Mouse (Mus musculus): ENCODE data around the gene Pdss1.

Pdss1 gene

DNA sequence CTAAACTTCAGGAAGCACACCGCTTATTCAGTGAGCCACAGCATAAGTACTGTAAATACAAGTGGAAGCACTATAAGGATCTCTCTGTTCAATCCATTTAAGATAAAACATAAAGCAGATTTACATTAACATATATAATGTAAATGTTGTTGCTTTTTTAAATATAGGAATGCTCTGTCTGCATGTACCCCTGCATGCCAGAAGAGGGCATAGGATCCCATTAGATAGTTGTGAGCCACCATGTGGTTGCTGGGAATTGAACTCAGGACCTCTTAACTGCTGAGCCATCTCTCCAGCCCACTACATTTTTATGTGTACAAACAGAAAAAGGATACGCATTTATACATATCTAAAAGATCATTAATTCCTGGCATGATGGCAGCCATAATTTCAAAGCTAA lies 66.4 kb downstream of the Pdss1 start:
- DNase-seq (ENCODE audit: low spot score in 2 of 2) = no peak

DNA sequence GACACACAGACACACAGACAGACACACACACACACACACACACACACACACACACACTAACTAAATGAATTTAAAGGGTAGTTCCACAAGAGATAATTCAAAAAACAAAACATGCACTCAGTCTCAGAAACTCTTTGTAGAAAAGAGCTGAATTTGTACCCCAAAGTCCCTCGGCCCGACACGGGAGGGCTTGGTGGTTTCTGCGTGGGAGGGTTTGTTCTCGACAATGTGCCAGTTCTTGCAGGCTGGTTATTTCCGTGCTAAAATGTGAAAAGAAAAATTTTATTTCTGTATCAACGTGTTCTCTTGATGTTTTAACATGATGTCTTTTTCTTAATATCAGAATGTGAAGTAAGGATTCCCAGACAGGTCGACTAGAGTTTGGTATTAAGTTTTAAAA lies 66.9 kb downstream of the Pdss1 start:
- DNase-seq (ENCODE audit: low spot score in 2 of 2) = peak in 1 of 2 experiments; percentile 36

DNA sequence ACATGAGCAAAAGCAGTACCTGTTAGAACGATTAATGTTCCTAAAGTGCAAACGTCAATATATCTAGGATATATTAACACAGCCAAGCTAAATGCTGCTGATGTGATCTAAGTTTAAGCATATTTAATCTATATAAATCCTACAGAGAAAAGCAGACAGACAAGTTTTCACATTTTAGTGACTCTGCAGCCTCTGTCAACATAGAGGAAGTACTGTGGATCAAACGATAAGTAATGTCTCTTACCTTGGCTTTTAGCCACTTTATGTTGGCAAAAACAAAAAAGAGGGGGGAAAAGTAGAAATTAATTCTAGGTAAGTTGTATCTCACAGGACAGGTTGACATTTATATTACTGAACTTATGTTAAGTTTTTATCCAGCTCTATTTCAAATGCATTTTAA lies 67.6 kb downstream of the Pdss1 start:
- no peak for DNase-seq (ENCODE audit: low spot score in 2 of 2)

GRCm38 (mm10) chr2:22977387-22977973 lies 82.2 kb downstream of the Pdss1 start:
- no peak for DNase-seq (ENCODE audit: low spot score in 2 of 2)

- DNase-seq (ENCODE audit: low spot score in 2 of 2) = peak; percentile 49 to 68
These were observed 90.8 kb downstream of the Pdss1 start for GRCm38 (mm10) chr2:22985973-22986657.

Data from right cerebral cortex, postnatal 10 days (tissue).